Mouse (Mus musculus) CH12.LX (cell line): ENCODE measurements around the gene Gatad2a.

ENCODE experiments used
- CTCF ChIP-seq, 2 experiments: IDR thresholded peaks in 1 of 2; conservative IDR thresholded peaks in 1 of 2; 2 replicates each; pipeline ENCODE4 v1.5.1; 2011 to 2012; ENCODE audit warnings: low read depth in 2 of 2, low read length in 2 of 2, improper control_type of control experiment in 1 of 2, inconsistent platforms in 1 of 2, mild to moderate bottlenecking in 1 of 2, moderate library complexity in 1 of 2
- GABPA ChIP-seq: IDR thresholded peaks from 2 replicates; pipeline ENCODE4 v1.6.1; 2012; ENCODE audit warnings: low read depth, low read length, improper control_type of control experiment, inconsistent platforms; ENCODE audit not compliant: insufficient replicate concordance
- IRF4 ChIP-seq: IDR thresholded peaks from 2 replicates; pipeline ENCODE4 v1.6.1; 2014; ENCODE audit warnings: low read depth, mild to moderate bottlenecking, inconsistent platforms, low read length, improper control_type of control experiment
- POLR2A ChIP-seq: IDR thresholded peaks from 2 replicates; pipeline ENCODE4 v1.6.1; 2011; ENCODE audit warnings: low read depth, mild to moderate bottlenecking, improper control_type of control experiment, low read length
- ZNF384 ChIP-seq: IDR thresholded peaks from 2 replicates; pipeline ENCODE4 v1.6.1; 2012; ENCODE audit warnings: low read depth, low read length, improper control_type of control experiment, inconsistent platforms

DNA sequence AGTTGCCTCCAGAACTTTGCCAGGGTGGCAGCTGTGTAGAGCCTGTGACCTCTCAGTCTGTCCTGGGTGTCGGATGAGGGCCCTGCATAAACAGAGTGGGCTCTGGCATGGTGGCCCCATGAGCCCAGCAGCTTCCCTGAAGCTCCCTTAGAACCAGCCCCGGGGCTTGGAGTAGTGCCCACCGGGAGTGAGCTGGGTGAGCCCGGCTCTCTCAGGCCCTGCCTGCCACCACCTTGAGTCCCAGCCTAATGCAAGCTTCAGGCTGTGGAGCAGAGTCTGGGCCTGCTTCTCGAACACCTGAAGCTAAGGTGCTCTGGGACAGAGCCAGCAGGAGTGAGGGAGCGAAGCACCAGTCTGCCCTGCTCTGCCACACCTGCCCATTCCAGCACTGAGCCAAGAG lies 125.3 kb downstream of the Gatad2a start:
- no peak for TF ChIP-seq ZNF384
- TF ChIP-seq CTCF (conservative IDR thresholded peaks at IDR 0.05 in 1 of 2, IDR thresholded peaks at IDR 0.05 in 1 of 2; ENCODE audit: low read depth in 2 of 2, low read length in 2 of 2), result no peak
- no peak for TF ChIP-seq IRF4
- no peak for TF ChIP-seq GABPA
- no peak for TF ChIP-seq POLR2A
